Mouse (Mus musculus): ENCODE data around the gene Dlgap4. TPM values are rescaled to one million over a fixed set of nuclear protein-coding genes. Genes with fewer than 3 reads are reported as not detected.

Gene Dlgap4
- polyA plus RNA-seq, 2 experiments = 94.1 to 100 TPM

DNA sequence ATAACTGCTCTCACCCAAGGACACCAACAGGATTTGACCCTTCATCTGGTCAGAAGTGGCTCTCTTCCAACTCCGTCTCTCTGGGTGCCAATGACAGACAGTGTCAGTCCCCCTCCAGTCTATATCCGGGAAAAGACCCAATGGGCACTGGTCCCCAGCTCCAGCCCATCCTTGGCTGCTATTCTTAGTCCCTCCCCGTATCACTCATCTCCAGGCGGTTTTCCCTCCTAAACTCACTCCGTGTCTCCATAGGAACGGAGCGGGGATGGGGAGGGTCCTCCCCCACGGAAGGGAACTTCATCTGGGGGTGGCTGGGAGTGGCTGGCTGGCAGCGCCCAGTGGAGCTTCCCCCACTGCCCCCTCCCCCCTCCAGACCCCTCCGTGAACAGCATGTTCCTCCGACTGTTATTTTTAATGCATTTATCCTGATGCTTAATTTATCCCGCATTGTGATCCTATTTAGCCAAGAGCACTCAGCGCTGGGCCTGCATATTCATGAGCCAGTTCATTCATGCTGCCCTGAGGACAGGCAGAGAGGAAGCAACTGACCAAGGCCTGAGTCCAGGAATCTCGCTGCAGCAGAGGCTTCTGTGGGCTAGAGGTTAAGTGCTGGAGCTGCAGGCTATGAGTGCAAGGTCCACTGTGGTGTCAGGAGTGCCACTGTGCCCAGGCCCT, 28.6 kb upstream of the Dlgap4 start:
- Histone ChIP-seq H3K27ac (replicated peaks; ENCODE audit: low read depth, low read length) (no peak overlapping the region), H3K4me2 (replicated peaks; ENCODE audit: low read depth, low read length, severe bottlenecking) (no peak overlapping the region), H3K4me3 (replicated peaks; ENCODE audit: low read length) (no peak overlapping the region), H3K36me3 (ENCODE audit: control insufficient read depth, insufficient read depth, low read length) (no peaks in the 10 kb centered on the region), H3K4me1 (ENCODE audit: control insufficient read depth, insufficient read depth, low read length) (no peaks in the 10 kb centered on the region), H3K9ac (ENCODE audit: low read depth, low read length, severe bottlenecking) (no peak overlapping the region), H3K27me3 (ENCODE audit: control insufficient read depth, insufficient read depth, low read length) (no peaks in the 10 kb centered on the region), H3K9me3 (ENCODE audit: control insufficient read depth, low read length) (no peaks in the 10 kb centered on the region)
- no peak for ATAC-seq (ENCODE audit: low FRiP score, low read depth)
- TF ChIP-seq POLR2A (IDR thresholded peaks at IDR 0.05; ENCODE audit: borderline replicate concordance, extremely low read depth, insufficient read depth, insufficient read length) = no peak
- WGBS = 46% methylated on average over 14 of the region's 14 CpGs
- DNase-seq (ENCODE audit: low spot score) = no peak

DNA sequence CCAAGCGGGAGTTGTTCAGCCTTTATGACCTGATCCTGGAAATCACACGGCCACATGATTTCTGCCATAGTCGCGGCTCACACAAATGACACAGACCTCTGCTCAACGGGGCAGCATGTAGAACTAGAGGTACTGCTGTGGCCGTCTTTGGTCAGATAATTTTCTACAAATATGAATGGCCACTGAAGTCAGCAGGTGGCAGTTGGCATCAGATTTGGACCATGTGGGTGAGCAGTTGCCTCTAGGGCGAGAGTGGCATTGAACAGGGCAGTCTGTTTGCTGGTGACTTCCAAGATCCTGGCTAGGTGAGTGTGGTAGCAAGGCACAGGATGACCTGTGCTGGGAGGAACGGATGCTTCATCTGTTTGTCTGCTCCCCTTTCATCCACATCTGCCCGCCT, 24.0 kb upstream of the Dlgap4 start:
- Histone ChIP-seq H3K4me2 (replicated peaks; ENCODE audit: low read depth, low read length, severe bottlenecking) (no peak overlapping the region), H3K4me3 (replicated peaks; ENCODE audit: low read length) (no peak overlapping the region), H3K9ac (ENCODE audit: low read depth, low read length, severe bottlenecking) (no peak overlapping the region), H3K27me3 (ENCODE audit: control insufficient read depth, insufficient read depth, low read length) (no peaks in the 10 kb centered on the region), H3K4me1 (ENCODE audit: control insufficient read depth, insufficient read depth, low read length) (no peaks in the 10 kb centered on the region), H3K9me3 (ENCODE audit: control insufficient read depth, low read length) (no peaks in the 10 kb centered on the region), H3K27ac (replicated peaks; ENCODE audit: low read depth, low read length) (no peak overlapping the region), H3K36me3 (ENCODE audit: control insufficient read depth, insufficient read depth, low read length) (no peaks in the 10 kb centered on the region)
- ATAC-seq (ENCODE audit: low FRiP score, low read depth) (no peak), DNase-seq (ENCODE audit: low spot score) (no peak)
- WGBS = 82% methylated on average over 9 of the region's 9 CpGs
- no peak for TF ChIP-seq POLR2A (IDR thresholded peaks at IDR 0.05; ENCODE audit: borderline replicate concordance, extremely low read depth, insufficient read depth, insufficient read length)

DNA sequence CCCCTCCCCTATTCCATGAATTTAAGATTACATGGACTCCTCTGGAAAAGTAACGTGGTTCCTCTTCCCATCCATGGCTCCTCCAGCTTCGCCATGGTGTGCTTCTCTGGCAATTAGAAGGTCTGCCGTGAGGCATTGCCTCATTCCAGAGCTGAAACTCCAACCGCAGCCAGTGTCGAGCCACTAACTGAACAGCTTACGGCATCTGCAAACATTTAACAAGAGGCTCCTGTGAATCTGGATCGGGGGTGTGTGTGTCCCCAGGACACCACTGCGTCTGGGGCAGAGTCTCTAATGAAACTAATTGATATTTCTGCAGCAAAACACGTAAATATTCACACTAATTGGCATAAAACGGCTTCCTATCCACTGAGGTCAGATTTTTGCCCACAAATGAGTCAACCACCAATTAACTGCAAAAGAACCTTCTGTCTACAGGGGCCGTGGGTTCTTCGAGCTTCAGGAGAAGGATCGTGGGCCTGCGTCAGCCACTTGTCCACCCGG, 18.5 kb upstream of the Dlgap4 start:
- DNase-seq (ENCODE audit: low spot score) (peak; percentile 50), ATAC-seq (ENCODE audit: low FRiP score, low read depth) (no peak)
- TF ChIP-seq POLR2A (IDR thresholded peaks at IDR 0.05; ENCODE audit: borderline replicate concordance, extremely low read depth, insufficient read depth, insufficient read length) = no peak

DNA sequence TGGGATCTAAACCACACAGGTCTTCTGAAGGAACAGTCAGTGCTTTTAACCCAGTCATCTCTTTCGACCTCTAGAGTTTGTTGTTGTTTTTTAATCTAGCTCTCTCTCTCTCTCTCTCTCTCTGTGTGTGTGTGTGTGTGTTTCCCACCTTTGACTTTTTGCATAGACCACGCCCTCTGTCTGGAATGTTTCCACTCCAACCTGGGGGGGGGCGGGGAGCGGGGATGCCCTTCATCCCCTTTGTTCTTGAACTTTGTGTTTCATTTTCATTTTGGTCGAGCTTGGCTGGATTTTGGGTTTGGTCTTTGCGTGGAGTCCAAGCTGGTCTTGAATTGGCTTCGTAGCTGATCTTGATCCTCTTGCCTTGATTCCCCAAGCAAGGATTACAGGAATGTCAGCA, 10.9 kb upstream of the Dlgap4 start:
- no peak overlapping the region for H3K9ac ChIP-seq (ENCODE audit: low read depth, low read length, severe bottlenecking)
- H3K4me2 ChIP-seq (replicated peaks; ENCODE audit: low read depth, low read length, severe bottlenecking) = no peak overlapping the region
- ATAC-seq (ENCODE audit: low FRiP score, low read depth) (no peak), DNase-seq (ENCODE audit: low spot score) (no peak)
- H3K27me3 ChIP-seq (ENCODE audit: control insufficient read depth, insufficient read depth, low read length) = no peaks in the 10 kb centered on the region
- TF ChIP-seq POLR2A (IDR thresholded peaks at IDR 0.05; ENCODE audit: borderline replicate concordance, extremely low read depth, insufficient read depth, insufficient read length) = no peak
- H3K27ac ChIP-seq (replicated peaks; ENCODE audit: low read depth, low read length) = no peak overlapping the region
- no peaks in the 10 kb centered on the region for H3K9me3 ChIP-seq (ENCODE audit: control insufficient read depth, low read length)
- no peak overlapping the region for H3K4me3 ChIP-seq (replicated peaks; ENCODE audit: low read length)
- WGBS = 76% methylated on average over 7 of the region's 7 CpGs
- H3K4me1 ChIP-seq (ENCODE audit: control insufficient read depth, insufficient read depth, low read length) = no peaks in the 10 kb centered on the region
- no peaks in the 10 kb centered on the region for H3K36me3 ChIP-seq (ENCODE audit: control insufficient read depth, insufficient read depth, low read length)

More for the DNA sequence above, 18.5 kb upstream of the Dlgap4 start:
- Histone ChIP-seq H3K27me3 (ENCODE audit: control insufficient read depth, insufficient read depth, low read length) (no peaks in the 10 kb centered on the region), H3K27ac (replicated peaks; ENCODE audit: low read depth, low read length) (no peak overlapping the region), H3K4me3 (replicated peaks; ENCODE audit: low read length) (no peak overlapping the region), H3K4me2 (replicated peaks; ENCODE audit: low read depth, low read length, severe bottlenecking) (no peak overlapping the region), H3K4me1 (ENCODE audit: control insufficient read depth, insufficient read depth, low read length) (peaks cover 7% of the 10 kb centered on the region; the same call in 1 of the 2 replicates), H3K9ac (ENCODE audit: low read depth, low read length, severe bottlenecking) (no peak overlapping the region), H3K9me3 (ENCODE audit: control insufficient read depth, low read length) (no peaks in the 10 kb centered on the region), H3K36me3 (ENCODE audit: control insufficient read depth, insufficient read depth, low read length) (no peaks in the 10 kb centered on the region)
- WGBS = 12% methylated on average over 15 of the region's 15 CpGs

DNA sequence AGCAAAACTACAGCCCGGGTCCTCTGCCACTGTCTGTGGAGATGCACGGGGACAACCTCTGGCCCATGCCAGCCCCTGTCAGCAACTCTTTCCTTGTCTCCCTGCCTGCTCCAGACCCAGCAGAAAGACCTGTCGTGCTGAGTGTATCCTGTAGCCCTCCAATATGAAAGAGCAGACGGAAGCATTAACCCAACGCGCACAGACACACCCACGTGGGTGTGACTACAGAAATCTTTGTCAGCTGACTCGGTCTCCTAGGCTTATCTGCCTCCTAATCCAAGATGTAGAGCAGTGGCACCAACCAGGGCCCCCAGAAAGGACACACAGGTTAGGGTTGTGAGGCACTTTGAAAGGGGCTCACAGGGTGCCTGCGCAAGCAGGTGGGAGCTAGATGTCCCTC, 9.8 kb upstream of the Dlgap4 start:
- H3K9ac ChIP-seq (ENCODE audit: low read depth, low read length, severe bottlenecking) = no peak overlapping the region
- H3K27me3 ChIP-seq (ENCODE audit: control insufficient read depth, insufficient read depth, low read length) = no peaks in the 10 kb centered on the region
- ATAC-seq (ENCODE audit: low FRiP score, low read depth) = no peak
- H3K9me3 ChIP-seq (ENCODE audit: control insufficient read depth, low read length) = no peaks in the 10 kb centered on the region
- no peak overlapping the region for H3K27ac ChIP-seq (replicated peaks; ENCODE audit: low read depth, low read length)
- 76% methylated on average over 9 of the region's 9 CpGs for WGBS
- H3K4me1 ChIP-seq (ENCODE audit: control insufficient read depth, insufficient read depth, low read length) = no peaks in the 10 kb centered on the region
- H3K36me3 ChIP-seq (ENCODE audit: control insufficient read depth, insufficient read depth, low read length) = no peaks in the 10 kb centered on the region
- no peak overlapping the region for H3K4me2 ChIP-seq (replicated peaks; ENCODE audit: low read depth, low read length, severe bottlenecking)
- H3K4me3 ChIP-seq (replicated peaks; ENCODE audit: low read length) = no peak overlapping the region
- TF ChIP-seq POLR2A (IDR thresholded peaks at IDR 0.05; ENCODE audit: borderline replicate concordance, extremely low read depth, insufficient read depth, insufficient read length) = no peak
- no peak for DNase-seq (ENCODE audit: low spot score)

Data from limb, embryonic 14.5 days (tissue).